Mouse (Mus musculus) retina, embryonic 14.5 days (tissue): Measurements from ENCODE around the gene Cryba1.

Source experiments
- DNase-seq: peaks from one replicate; pipeline ENCODE4 v3.0.0-alpha.2; 2015; ENCODE audit warnings: low spot score

Cryba1 gene

DNA sequence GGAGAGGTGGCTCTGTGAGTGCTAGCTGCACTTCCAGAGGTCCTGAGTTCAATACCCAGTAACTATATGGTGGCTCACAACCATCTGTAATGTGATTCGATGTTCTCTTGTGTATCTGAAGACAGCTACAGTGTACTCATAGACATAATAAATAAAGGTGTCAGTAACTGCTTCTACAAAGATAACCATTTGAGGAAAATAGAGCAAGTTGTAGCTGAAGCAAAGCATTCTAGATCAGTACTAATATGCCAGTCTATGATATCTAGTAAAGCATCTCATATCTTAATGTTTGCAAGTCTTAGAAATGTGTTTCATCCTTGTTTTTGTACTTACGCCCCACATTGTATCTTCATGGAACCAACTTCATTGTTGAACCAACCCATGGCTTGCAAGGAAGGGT is 6.0 kb downstream of the Cryba1 start:
- no peak for DNase-seq

DNA sequence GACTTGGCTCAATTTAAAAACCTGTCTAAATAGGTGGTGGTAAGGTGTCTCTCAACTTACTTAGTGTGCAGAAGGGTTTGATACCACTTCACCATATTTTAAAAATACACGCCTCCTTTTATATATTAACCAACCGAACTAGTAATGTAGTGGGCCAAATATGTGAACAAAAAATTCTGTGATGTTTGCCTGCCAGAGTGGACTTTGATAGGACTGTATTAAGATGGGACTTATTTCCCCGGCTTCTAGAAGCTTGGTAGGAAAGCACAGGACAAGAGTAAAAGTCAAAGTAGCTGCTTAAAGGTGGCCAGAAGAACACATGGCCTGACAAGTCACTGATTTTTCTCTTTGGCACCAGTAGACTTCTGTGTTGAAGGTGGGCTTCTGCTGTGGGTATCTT is 11.3 kb downstream of the Cryba1 start:
- no peak for DNase-seq

DNA sequence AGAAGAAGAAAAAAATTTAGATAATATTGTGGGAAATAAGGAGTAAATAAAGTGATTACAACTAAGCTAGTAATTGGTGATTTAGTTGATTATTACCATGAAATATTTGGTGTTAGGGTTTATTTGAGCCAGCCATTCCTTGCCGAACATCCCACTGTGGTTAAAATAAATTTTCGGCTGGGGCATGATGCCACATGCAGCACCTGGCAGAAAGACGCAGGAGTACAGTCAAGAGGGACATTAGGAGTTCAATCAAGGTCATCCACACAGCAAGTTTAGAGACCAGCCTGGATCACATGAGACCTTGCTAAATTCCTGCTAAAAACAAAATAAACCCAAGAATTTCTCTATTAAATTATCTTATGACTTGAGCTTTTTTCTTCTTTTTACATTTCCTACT is 16.0 kb downstream of the Cryba1 start:
- DNase-seq: no peak

DNA sequence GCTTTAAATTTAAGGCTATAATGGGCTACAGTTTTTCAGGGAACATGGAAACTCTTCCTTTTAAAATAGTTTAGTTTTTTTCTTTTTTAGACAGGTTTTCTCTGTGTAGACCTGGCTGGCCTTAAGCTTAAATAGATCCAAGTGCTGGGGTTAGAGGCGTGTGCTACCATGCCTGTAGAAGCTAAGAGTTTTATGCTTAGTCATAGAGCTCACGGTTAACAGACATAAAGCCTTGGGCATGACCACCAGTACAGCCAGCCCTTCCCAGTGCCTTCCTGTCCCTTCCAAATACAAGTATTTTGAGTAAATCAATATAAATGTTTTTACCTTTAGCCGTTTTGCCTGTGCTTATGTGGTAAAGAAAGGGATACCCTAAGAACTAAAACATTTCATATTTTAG is 19.2 kb downstream of the Cryba1 start:
- no peak for DNase-seq

DNA sequence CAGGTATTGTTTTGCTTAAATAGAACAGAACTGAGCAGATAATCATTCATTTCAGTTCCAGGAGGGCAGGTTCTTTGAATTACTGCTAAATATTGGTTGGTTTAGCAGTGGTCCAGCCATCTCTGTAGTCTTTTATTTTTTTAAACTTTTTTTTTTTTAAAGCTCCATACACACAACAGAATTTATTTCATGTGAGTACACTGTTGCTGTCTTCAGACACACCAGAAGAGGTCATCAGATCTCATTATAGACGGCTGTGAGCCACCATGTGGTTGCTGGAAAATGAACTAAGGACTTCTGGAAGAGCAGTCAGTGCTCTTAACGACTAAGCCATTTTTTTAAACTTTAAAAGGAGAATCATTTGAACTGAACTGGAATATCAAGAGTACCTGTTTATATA is 27.9 kb downstream of the Cryba1 start:
- DNase-seq: no peak

DNA sequence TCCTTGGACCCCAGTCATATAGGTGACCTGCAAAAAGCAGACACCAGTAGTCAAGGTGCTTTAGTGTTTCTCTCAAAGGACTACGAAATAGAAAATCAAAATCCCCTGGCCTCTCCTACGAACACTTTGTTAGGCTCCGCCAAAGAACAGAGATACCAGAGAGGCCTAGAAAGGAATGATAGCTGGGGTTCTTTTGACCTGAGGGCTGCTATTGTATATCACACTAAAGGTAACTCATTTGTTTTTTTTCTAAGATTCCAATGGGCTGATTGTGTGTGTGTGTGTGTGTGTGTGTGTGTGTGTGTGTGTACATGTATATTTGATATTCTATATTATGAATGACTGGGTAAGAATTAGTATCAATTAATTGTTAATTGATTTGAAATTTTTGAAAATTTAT is 32.1 kb downstream of the Cryba1 start:
- no peak for DNase-seq

DNA sequence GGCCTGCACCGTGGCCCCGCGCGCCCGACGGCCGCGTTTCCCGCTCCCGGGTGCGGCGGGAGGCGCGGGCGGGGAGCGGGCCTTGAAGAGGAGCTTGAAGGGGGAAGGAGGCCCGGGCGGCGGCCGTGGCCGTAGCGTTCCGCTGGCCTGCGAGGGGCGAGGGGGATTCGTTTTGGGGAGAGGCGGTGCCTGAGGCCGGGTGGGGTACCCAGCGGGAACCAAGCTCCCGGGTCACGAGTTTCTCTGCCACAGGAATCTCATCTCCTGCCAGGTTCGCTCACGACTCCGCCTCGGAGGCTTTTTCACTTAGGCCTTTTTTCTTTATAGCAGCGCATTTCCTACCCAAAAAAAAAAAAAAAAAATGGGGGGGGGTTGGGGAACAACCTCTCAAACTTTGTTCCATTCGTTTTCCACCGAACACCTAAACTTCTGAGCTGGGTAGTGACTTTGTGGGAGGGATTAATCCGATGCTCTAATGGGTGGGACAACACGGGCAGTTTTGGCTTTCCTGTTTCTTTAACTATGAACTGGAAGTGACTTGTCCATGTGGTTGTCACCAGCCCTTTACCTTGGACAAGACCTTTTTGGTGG is 37.4 kb downstream of the Cryba1 start:
- peak; percentile 53 for DNase-seq

DNA sequence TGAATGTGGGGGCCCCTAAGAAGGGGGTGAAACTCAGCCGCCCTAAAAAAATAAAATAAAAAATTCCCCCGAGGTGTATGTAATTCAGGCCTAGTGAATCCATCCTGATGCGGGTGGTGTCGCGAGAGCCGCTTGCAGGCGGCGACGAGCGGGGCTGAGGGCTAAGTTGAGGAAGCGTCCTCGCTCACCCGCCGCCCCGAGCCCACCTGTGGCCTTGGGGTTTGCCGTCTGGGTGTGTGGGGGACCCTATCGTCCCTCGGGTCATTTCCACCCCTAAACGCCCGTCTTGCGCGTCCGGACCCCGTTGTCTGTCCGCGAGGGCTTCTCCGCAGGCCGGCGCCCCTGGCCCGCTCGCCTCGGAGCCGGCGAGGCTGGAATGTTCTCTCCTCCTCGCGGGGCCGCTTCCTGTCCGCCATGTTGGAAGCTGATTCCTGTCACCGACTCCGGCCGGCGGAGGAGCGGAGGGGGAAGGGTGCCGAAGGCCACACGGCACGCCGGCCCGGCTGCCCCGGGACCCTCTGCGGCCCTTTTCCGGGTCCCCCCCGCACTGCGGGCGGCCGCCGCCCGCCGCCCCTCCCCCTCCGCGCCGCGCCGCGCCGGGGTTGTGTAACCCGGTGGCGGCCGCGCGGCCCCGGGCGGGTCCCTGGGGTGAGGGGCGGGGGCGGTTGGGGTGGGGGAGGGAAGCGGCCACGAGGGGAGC is 38.1 kb downstream of the Cryba1 start:
- DNase-seq: peak; percentile 75

DNA sequence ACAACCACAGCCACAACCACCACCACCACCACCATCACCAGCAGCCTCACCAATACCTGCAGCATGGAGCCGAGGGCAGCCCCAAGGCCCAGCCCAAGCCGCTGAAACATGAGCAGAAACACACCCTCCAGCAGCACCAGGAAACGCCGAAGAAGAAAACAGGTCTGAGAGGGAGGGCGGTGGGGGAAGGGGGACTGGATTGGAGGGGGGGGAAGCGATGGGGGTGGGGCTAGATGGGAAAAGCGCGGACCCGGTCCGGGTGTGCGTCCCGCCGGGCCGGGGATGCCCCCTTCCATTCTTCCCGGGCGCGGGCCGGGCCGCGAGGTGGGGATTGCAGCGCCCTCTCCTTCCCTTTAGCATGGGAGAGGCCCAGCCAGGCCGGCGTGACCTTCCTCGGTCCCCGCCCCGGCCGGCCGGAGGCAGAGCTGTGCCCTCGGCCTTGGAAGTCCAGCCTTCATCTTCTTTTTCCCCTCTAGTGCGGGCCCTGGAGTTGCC is 38.7 kb downstream of the Cryba1 start:
- DNase-seq: no peak

DNA sequence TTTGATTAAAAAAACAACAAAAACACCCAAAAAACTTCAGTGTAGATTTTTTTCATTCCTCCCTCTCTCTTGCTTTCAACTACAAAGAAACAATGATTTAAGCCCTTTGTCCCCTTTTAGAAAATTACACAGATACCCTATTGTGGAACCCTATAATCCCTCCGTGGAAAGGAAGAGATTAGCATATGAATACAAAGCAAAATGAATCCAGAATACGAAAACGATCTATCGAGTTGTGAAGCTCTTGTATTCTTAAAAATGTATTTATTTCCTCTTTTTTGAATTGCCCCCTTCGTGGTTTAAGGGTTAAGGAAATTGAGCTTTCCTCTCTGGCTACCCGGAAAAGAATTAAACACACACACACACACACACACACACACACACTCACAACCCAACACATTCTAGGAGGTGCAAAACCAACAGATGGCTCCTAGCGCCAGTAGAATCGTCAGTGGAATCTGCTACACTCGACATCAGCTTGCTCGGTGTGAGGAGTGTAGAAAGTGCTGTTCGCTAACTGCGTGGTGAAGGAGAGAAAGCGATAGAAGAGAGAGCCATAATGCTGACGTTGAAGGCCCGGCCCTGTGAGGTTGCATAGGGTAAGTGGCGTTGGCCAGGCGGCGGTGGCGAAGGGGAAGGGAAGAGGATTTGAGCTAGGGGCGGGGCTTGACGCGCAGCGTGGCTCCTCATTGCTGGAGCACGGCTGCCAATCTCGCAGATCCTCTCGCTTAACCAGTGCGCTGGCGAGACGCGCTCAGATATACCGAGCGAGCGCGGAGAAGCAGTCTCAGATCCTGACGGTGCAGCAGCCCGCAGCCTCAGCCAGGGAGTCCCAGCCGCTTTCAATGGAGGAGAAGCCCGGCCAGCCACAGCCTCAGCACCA is 39.5 kb downstream of the Cryba1 start, which contains the start of gene Nufip2:
Gene Nufip2 (plus strand): TSS at position 773 of the 883 bp plus-strand sequence.
- DNase-seq: peak; percentile 99

DNA sequence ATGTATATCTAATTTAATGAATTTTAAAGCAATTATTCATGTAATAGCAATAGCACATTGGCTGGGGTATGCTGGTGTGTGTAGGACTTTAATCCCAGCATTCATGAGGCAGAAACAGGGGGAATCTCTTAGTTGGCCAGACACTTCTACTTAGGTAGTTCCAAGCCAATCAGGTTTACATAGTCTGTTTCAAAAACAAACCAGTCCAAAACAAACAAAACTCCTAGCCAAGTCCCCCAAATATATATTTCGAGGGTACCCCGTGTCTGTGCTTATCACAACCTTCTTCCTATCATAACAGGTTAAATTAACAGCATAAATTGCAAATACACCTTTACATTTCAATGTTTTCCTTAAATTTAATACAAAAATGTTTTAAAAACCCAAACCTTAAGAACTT is 40.2 kb downstream of the Cryba1 start:
- DNase-seq: no peak

DNA sequence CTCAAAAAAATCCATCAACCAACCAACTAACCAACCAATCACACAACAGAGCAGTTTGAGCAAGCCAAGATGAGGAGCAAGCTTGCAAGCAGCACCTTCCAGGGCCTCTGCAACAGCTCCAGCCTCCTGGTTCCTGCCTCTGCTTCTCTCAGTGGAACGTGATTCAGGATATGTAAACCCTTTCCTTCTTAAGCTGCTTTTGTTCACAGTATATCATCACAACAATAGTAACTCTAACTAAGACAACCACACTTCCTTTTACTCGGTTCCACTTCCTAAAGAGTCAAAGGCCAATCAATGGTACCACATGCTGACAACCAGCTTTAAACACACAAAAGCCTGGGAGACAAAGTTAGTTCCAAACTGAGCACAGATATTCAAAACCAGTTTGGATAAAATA is 45.1 kb downstream of the Cryba1 start:
- DNase-seq: no peak

DNA sequence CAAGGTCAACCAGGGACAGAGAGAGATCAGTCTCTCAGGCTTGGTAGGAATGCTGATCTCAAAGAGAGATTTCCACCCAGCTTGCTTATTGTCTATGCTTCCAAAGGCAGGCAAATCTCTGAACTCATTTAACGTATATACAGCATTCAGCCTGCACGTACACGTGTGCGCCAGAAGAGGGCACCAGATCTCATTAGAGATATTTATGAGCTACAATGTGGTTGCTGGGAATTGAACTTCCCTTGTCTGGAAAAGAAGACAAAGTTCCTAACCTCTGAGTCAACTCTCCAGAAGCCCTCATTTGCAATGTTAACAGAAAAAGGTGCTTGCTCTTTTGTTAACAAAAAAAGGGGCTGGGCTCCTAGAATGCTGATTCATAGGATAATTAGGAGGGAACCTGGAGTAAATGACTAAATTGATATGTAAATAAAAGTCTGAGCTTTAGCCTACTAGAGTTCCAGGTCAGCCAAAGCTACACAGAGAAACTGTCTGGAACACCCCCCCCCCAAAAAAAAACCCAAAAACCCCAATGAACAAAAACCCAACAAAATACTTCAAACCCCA is 51.6 kb downstream of the Cryba1 start:
- peak; percentile 28 for DNase-seq

DNA sequence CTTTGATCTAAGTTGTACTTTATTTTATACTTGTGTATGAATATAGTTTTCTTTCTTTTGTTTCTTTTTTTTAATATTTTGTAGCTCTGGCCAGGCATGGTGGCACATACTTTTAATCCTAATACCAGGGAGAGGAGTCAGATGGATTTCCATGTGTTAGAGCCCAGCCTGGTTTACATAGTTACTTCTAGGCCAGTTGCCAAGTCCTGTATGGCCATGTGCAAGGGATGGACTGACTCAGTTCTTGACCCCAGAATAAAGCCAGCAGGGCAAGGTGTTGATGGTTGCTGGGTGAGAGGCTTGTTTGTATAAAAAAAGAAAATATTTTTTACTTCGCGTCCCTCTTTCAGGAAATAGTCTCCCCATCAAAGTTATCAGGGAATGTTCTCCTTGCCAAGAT is 52.3 kb downstream of the Cryba1 start:
- no peak for DNase-seq
